8 mouse cellular contexts compared by ENCODE assay signal in the genomic region with DNA sequence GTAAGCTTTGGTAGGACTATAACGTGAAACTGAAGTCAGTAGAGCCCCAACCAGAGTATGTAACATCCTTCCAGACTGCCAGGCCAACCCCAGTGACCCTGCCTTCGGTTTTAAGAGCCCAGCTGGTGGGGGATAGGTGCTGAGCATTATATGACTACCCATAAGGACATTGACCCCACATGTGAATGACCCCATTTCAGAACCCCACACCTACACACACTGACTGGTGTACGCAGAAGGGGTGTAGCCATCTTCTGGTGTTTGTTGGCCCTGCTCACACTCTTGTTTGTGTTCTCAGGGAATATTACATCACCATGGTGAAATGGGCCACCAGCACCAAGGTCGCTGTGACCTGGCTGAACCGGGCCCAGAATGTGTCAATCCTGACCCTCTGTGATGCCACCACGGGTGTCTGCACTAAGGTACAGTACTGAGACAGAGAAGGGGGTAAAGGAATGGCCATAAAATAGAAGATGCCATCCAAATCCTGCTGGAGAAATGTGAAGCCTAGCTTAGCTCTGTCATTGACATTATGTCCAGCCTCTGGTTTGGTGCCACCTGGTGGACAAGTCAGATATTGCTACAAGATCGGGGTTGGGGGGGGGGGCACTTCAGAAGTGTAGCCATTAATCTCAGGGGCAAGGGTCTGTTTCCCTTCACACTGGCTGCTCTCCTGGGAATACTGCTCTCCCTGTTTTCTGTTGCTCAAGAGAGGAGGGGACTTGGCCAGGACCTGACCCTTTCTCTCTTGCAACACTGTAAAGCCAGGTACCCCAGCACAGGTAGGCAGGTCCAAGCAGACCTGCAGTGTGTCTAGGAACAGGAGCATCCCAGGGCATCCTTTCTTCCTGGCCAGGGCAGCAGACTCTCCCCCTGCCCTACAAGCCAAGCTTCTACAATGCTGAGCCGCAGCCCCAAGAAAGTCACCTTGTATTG.
DNase-seq lines count a peak whose midpoint lies in the region; ATAC-seq lines count a peak whose summit lies in the region.

No protein-coding gene starts in this region.

- 60% methylated on average over 8 of the region's 8 CpGs for whole genome bisulfite sequencing in kidney, embryonic 15.5 days
- 56% methylated on average over 8 of the region's 8 CpGs for WGBS in midbrain, embryonic 11.5 days

- peaks cover under 1% of the 10 kb centered on the region; the same call in 1 of the 2 replicates for H3K4me1 ChIP-seq in kidney, embryonic 15.5 days
- H3K4me1 ChIP-seq in midbrain, embryonic 11.5 days (ENCODE audit: control insufficient read depth, insufficient read depth, low read length): peaks cover 4% of the 10 kb centered on the region; the same call in 1 of the 2 replicates

- no peaks in the 10 kb centered on the region for H3K27me3 ChIP-seq in kidney, embryonic 15.5 days
- H3K27me3 ChIP-seq in midbrain, embryonic 11.5 days (ENCODE audit: control insufficient read depth, insufficient read depth, low read length): no peaks in the 10 kb centered on the region

- 0 out of 2 replicates have a peak, but pooled peaks have one; percentile 45 for ATAC-seq in common myeloid progenitor, adult 5-6 weeks (replicated peaks; ENCODE audit: low read depth, poor library complexity, severe bottlenecking)
- 0 out of 2 replicates have a peak, but pooled peaks have one; percentile 44 for ATAC-seq in kidney, embryonic 15.5 days (replicated peaks; ENCODE audit: low FRiP score)
- peak; percentile 55; the same call in 1 of the 2 replicates for ATAC-seq in midbrain, embryonic 11.5 days (ENCODE audit: low FRiP score)
- ATAC-seq in granulocyte monocyte progenitor cell, adult 5-6 weeks (replicated peaks; ENCODE audit: poor library complexity, severe bottlenecking): no peak; the same call in 1 of the 2 replicates

- H3K36me3 ChIP-seq in kidney, embryonic 15.5 days: no peaks in the 10 kb centered on the region
- no peaks in the 10 kb centered on the region for H3K36me3 ChIP-seq in midbrain, embryonic 11.5 days (ENCODE audit: control insufficient read depth, insufficient read depth, low read length)

- H3K27ac ChIP-seq in kidney, embryonic 15.5 days: no peak overlapping the region
- no peak overlapping the region for H3K27ac ChIP-seq in midbrain, embryonic 11.5 days (ENCODE audit: low read depth, low read length)

- peak; percentile 9 for DNase-seq in ovary, postnatal 36 days (ENCODE audit: low spot score)
- DNase-seq in ovary, adult 18-20 months (ENCODE audit: low spot score): no peak
- DNase-seq in adrenal gland, adult 18-20 months (ENCODE audit: low spot score in 2 of 2): peak; percentile 22 to 51
- DNase-seq in midbrain, embryonic 11.5 days (ENCODE audit: low spot score, missing footprints): peak; percentile 96
- DNase-seq in yolk sac, embryonic 10.5 days (ENCODE audit: low spot score): peak; percentile 5

- H3K4me3 ChIP-seq in kidney, embryonic 15.5 days (replicated peaks): no peak overlapping the region
- no peak overlapping the region for H3K4me3 ChIP-seq in midbrain, embryonic 11.5 days (ENCODE audit: low read depth, low read length)

- no peaks in the 10 kb centered on the region for H3K9me3 ChIP-seq in kidney, embryonic 15.5 days (replicated peaks)
- H3K9me3 ChIP-seq in midbrain, embryonic 11.5 days (ENCODE audit: control insufficient read depth, low read length): no peaks in the 10 kb centered on the region

- no peak overlapping the region for H3K4me2 ChIP-seq in kidney, embryonic 15.5 days
- H3K4me2 ChIP-seq in midbrain, embryonic 11.5 days: no peak overlapping the region

- H3K9ac ChIP-seq in kidney, embryonic 15.5 days: no peak overlapping the region
- no peak overlapping the region for H3K9ac ChIP-seq in midbrain, embryonic 11.5 days (ENCODE audit: low read length)
